Mouse (Mus musculus): Measurements from ENCODE around the gene Sh3kbp1.

DNA sequence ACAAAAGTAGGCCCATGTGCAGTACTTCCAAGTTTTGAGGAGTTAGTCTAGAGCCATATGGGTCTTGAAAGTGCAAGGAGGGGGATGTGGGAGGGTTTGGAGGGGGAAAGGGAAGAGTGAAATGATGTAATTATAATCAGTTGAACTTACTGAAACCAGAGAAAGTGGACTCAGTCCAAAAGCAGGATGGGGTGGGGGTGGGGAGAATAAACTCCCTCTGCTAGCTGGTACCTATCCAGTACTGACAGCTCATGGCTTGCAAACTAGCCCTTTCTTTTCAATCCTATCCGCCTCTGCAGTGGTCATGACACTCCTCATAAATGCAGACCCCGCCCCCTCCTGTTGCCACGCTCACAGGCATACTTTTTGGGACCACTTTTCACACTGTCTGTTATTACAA is 283.5 kb downstream of the Sh3kbp1 start:
- TF ChIP-seq CTCF (IDR thresholded peaks at IDR 0.05; ENCODE audit: low read depth): no peak
- TF ChIP-seq EP300 (IDR thresholded peaks at IDR 0.05; ENCODE audit: low read depth): no peak
